Mouse (Mus musculus): ENCODE measurements around the gene Kcnab2. TPM values are rescaled to one million over a fixed set of nuclear protein-coding genes. Genes with fewer than 3 reads are reported as not detected.

Kcnab2 gene
- 100 to 1,000 TPM; 382 to 428 TPM for total RNA-seq (2021)
- long read RNA-seq, experiment 1, transcript Kcnab2-207 (16 exons, 3,922 nt), result major isoform, 145 of 287 reads
- long read RNA-seq, experiment 1, partial matches to known transcripts, result 57 of 287 reads
- long read RNA-seq, experiment 1, other reads (novel, unspliced or antisense), result 82 of 287 reads
- long read RNA-seq, experiment 2, transcript Kcnab2-207 (16 exons, 3,922 nt), result major isoform, 81 of 202 reads
- long read RNA-seq, experiment 2, partial matches to known transcripts, result 45 of 202 reads
- long read RNA-seq, experiment 2, other reads (novel, unspliced or antisense), result 75 of 202 reads

GRCm38 (mm10) chr4:152477466-152478223 is at the start of gene Kcnab2:
Gene Kcnab2, minus strand, starts transcription at chr4:152477871.
- DNase-seq (ENCODE audit: low spot score in 2 of 2), result peak; percentile 100

GRCm38 (mm10) chr4:152520083-152520482 is 42.4 kb upstream of the Kcnab2 start:
- DNase-seq (ENCODE audit: low spot score in 2 of 2), result peak; percentile 75 to 76

- no peak for DNase-seq (ENCODE audit: low spot score in 2 of 2)
Observed at GRCm38 (mm10) chr4:152519106-152519505, 41.4 kb upstream of the Kcnab2 start.

- DNase-seq (ENCODE audit: low spot score in 2 of 2), result no peak
Observed at GRCm38 (mm10) chr4:152514884-152515283, 37.2 kb upstream of the Kcnab2 start.

- DNase-seq (ENCODE audit: low spot score in 2 of 2), result no peak
Observed at GRCm38 (mm10) chr4:152512221-152512925, 34.7 kb upstream of the Kcnab2 start.

- DNase-seq (ENCODE audit: low spot score in 2 of 2), result peak in 1 of 2 experiments; percentile 39
Observed at GRCm38 (mm10) chr4:152494360-152494879, 16.7 kb upstream of the Kcnab2 start.

- peak; percentile 87 to 91 for DNase-seq (ENCODE audit: low spot score in 2 of 2)
Observed at GRCm38 (mm10) chr4:152491250-152491899, 13.7 kb upstream of the Kcnab2 start.

GRCm38 (mm10) chr4:152490311-152490710 is 12.6 kb upstream of the Kcnab2 start:
- no peak for DNase-seq (ENCODE audit: low spot score in 2 of 2)

GRCm38 (mm10) chr4:152488046-152488445 is 10.4 kb upstream of the Kcnab2 start:
- DNase-seq (ENCODE audit: low spot score in 2 of 2), result no peak

- DNase-seq (ENCODE audit: low spot score in 2 of 2), result peak in 1 of 2 experiments; percentile 45
Observed at GRCm38 (mm10) chr4:152480426-152480825, 2.8 kb upstream of the Kcnab2 start.

GRCm38 (mm10) chr4:152478224-152478567 is 525 bp upstream of the Kcnab2 start:
- no peak for DNase-seq (ENCODE audit: low spot score in 2 of 2)

GRCm38 (mm10) chr4:152477106-152477465 is 585 bp downstream of the Kcnab2 start:
- no peak for DNase-seq (ENCODE audit: low spot score in 2 of 2)

GRCm38 (mm10) chr4:152476427-152477023 is 1.1 kb downstream of the Kcnab2 start, which contains the start of gene Nphp4:
Gene Nphp4, plus strand, starts transcription at chr4:152476706.
- peak in 1 of 2 experiments; percentile 48 for DNase-seq (ENCODE audit: low spot score in 2 of 2)

GRCm38 (mm10) chr4:152475941-152476340 is 1.7 kb downstream of the Kcnab2 start:
- no peak for DNase-seq (ENCODE audit: low spot score in 2 of 2)

GRCm38 (mm10) chr4:152467951-152468350 is 9.7 kb downstream of the Kcnab2 start:
- peak; percentile 57 to 60 for DNase-seq (ENCODE audit: low spot score in 2 of 2)

GRCm38 (mm10) chr4:152466601-152467000 is 11.1 kb downstream of the Kcnab2 start:
- DNase-seq (ENCODE audit: low spot score in 2 of 2), result no peak

- no peak for DNase-seq (ENCODE audit: low spot score in 2 of 2)
Observed at GRCm38 (mm10) chr4:152465116-152465515, 12.6 kb downstream of the Kcnab2 start.

GRCm38 (mm10) chr4:152463147-152463546 is 14.5 kb downstream of the Kcnab2 start:
- no peak for DNase-seq (ENCODE audit: low spot score in 2 of 2)

- DNase-seq (ENCODE audit: low spot score in 2 of 2), result no peak
Observed at GRCm38 (mm10) chr4:152462516-152462915, 15.2 kb downstream of the Kcnab2 start.

- DNase-seq (ENCODE audit: low spot score in 2 of 2), result no peak
Observed at GRCm38 (mm10) chr4:152457673-152458072, 20.0 kb downstream of the Kcnab2 start.

- peak; percentile 72 to 82 for DNase-seq (ENCODE audit: low spot score in 2 of 2)
Observed at GRCm38 (mm10) chr4:152456609-152457008, 21.1 kb downstream of the Kcnab2 start.
